Mouse (Mus musculus) thymus, adult 2 months (tissue): ENCODE data around the gene Bmpr2.

Source experiments
- CTCF ChIP-seq: fragments of 200-500 bp; IDR thresholded peaks from 2 replicates; pipeline ENCODE4 v1.5.1; 2012; ENCODE audit warnings: mild to moderate bottlenecking, control low read depth, low read length, moderate library complexity, borderline replicate concordance; ENCODE audit not compliant: control insufficient read depth, poor library complexity, insufficient read depth; ENCODE audit errors: extremely low read depth
- POLR2A ChIP-seq: fragments of 200-500 bp; IDR thresholded peaks from 2 replicates; pipeline ENCODE4 v1.6.1; 2012; ENCODE audit warnings: mild to moderate bottlenecking, low read length, control low read depth, moderate library complexity; ENCODE audit not compliant: control insufficient read depth, poor library complexity, insufficient read depth; ENCODE audit errors: extremely low read depth

GRCm38 (mm10) chr1:59926021-59926672, 162.9 kb downstream of the Bmpr2 start:
- TF ChIP-seq CTCF (no peak), POLR2A (no peak)
